Mouse (Mus musculus): ENCODE results near the gene Eogt.

DNA sequence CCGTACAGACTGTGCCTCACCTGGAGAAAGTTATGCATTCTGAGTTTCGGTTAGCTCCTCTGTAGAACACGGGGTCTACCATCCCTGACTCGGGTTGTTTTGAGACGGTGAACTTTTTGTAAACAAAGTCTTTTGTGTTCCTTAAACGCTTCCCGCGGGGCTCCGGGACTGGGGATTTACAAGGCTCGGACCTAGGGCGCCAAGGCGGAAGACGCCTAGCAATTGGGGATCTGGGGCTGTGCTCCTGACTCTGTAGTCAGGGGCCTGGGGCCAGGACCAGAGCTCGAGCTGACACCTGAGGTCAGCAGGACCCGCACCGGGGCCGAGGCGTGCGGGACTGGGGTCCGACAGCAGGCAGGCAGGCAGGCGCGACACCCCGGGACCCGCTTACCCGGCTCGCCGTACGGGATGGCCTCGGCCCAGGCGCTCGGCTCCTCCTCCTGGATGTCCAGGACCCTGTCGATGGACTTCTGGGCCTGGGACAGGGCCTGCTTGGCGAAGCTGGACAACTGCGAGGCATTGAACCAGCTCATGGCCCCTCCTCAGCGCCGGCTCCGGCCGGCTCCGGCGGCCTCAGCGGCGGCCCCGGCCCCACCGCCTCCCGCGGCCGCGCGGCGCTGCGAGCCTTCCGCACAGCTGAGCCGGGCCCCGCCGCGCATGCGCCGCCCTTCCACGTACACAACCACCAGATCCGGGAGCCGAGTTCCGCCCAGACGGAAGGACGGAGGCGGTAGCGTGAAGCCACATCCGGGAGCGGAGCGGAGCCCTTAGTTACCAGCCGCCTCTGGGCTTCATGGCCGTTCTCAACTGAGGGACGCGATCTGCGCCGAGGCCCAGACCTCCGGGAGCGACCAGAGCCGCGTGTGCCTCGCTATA, 29.7 kb upstream of the Eogt start, which contains the start of gene Tmf1:
- TF ChIP-seq POLR2A (IDR thresholded peaks at IDR 0.05; ENCODE audit: extremely low read depth, insufficient read depth, low read length): peak; percentile 52; the same call in 1 of the 2 replicates
- TF ChIP-seq CTCF (IDR thresholded peaks at IDR 0.05; ENCODE audit: low read depth, low read length): no peak

Measured in liver, adult 2 months (tissue).